Mouse (Mus musculus): ENCODE measurements around the gene Ppara. TPM values are rescaled to one million over a fixed set of nuclear protein-coding genes. Genes with fewer than 3 reads are reported as not detected.

Gene Ppara
- 0.53 and 0.74 TPM in 2 replicates for polyA plus RNA-seq (2016; fragmentation: Nextera tagmentation; extraction: Ambion mirVana)

DNA sequence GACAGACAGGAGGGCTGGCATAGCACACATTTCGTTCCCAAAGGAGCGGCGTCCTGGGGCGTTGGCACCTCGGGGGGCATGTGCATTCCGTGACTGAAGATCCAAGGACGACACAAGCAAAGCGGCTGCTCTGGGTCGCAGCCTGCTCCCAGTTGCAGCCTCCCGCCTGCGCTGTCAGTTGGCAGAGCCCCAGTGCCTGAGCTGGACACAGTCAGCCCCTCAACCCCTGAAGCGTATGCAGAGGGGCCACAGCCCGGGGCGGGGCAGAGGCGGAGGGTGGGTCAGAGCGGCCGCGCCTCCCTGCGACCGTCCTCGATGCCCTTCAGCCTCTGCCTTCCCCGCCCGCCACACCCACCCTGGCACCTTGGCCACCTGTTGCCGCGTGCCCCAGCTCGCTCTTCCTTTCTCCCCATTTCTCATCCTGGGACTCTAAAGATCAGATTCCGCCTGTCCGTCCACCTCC is at the start of gene Ppara:
TSS of gene Ppara (plus strand) at position 413 of the 463 bp plus-strand sequence.
- Histone ChIP-seq H3K4me2 (peak within 1 kb of the TSS; percentile 92), H3K27me3 (peaks cover 77% of the 10 kb centered on the region), H3K27ac (no peak within 1 kb of the TSS), H3K4me3 (replicated peaks) (peak within 1 kb of the TSS; percentile 68), H3K9ac (peak within 1 kb of the TSS; percentile 49), H3K9me3 (no peaks in the 10 kb centered on the region), H3K36me3 (replicated peaks) (no peaks in the 10 kb centered on the region), H3K4me1 (peaks cover 15% of the 10 kb centered on the region)
- ATAC-seq (ENCODE audit: low FRiP score): no peak
- WGBS: 3% methylated on average over 28 of the region's 28 CpGs

DNA sequence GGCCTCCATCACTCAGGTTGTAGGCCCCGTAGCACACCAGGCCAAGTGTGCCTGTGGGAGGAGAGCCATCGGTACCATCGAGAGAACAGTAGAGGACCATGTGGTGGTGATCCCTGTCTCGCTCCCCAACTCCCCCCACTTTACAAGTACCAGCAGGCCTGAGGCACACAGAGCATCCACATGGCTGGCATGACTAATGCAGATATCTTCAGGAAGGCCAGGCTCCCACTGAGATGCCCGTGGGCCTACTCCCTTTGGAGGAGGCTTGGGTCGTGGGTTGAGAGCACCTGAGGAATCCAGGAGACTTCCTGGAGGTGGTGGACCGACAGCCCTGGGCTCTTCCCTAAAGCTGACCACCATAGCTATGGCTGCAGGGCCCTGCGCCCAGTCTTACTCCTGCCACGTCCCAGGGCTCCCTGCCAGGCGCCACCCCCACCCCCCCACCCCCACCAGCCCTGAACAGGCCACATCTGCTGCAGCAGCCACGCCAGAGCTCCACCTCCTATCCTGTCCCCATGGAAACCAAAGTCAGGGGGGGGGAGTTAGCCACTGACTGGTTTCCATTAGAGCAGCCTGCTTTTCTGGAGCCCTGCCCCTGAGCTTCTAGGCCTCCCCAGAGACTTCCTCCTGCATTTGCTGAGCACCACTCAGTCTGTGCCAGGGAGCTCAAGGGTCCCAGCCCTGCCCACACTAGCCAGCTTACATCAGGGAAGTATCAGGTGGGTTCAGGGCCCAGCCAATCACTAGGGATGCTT is 48.0 kb upstream of the Ppara start:
- Histone ChIP-seq H3K4me3 (replicated peaks) (no peak overlapping the region), H3K4me2 (no peak overlapping the region), H3K9ac (no peak overlapping the region), H3K27ac (0 out of 2 replicates have a peak overlapping the region, but pooled peaks have one; percentile 27), H3K36me3 (replicated peaks) (peaks cover 32% of the 10 kb centered on the region), H3K9me3 (no peaks in the 10 kb centered on the region), H3K27me3 (peaks cover 6% of the 10 kb centered on the region; the same call in 1 of the 2 replicates), H3K4me1 (peaks cover 20% of the 10 kb centered on the region)
- ATAC-seq (ENCODE audit: low FRiP score): peak; percentile 46; the same call in 1 of the 2 replicates
- WGBS: 69% methylated on average over 11 of the region's 11 CpGs

DNA sequence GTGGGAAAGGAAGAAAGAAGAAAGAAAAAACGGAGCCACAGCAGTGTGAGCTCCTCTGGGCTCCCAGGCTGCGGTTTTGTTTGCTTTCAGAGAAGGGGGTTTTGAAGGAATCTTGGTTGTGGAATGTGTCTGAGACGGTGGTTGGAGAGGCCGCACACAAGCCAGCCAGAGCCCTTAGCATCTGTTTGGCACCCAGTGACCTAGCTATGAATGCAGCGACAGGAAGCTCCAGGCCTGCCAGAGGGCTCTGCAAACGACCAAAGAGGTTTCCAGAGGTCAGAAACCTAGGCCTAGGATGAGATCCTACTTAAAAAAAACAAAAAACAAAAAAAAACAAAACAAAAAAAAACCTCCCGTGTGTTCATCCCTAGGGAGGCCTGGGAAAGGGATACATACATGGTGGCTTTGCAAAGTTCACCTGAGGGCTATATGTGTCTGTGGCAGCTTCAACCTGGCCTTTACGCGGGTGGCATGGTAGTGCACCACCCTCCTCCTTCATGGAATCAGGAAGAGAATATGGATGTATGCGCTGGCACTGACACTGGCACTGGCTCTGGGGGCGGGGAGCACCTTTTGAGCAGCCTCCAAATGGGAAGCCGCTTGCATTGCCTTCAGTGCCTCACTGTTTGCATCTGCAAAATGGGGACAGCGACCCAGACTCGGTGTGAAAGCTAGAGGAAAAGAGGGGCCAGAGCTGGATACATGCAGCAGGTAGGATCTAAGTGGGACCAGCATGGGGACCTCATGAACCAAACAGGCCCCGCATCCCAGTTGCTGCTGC is 47.0 kb upstream of the Ppara start:
- 83% methylated on average over 15 of the region's 15 CpGs for WGBS
- H3K27ac ChIP-seq: 0 out of 2 replicates have a peak overlapping the region, but pooled peaks have one; percentile 2
- no peak overlapping the region for H3K4me3 ChIP-seq (replicated peaks)
- H3K9me3 ChIP-seq: no peaks in the 10 kb centered on the region
- no peak overlapping the region for H3K4me2 ChIP-seq
- H3K4me1 ChIP-seq: peaks cover 20% of the 10 kb centered on the region
- no peak overlapping the region for H3K9ac ChIP-seq
- peaks cover 32% of the 10 kb centered on the region for H3K36me3 ChIP-seq (replicated peaks)
- ATAC-seq (ENCODE audit: low FRiP score): no peak
- H3K27me3 ChIP-seq: peaks cover 5% of the 10 kb centered on the region; the same call in 1 of the 2 replicates

DNA sequence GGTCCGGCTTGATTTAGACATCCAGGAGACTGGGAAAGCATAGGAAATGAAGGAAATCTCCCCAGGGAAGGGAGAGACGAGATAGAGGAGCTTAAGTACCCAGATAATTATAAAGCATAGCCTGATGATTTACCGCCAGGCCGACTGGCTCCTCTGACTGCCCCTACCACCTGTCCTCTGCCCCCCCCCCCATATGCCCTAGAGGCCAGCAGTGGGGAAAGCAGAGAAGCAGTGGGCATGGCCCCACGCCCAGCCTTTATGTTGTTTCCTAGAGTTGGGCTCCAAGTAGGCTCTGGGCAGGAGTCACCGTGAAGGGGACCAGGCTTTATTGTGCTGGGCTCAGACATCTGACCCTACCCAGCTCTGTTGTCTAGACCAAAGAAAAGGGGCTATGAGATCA is 46.0 kb upstream of the Ppara start:
- ATAC-seq (ENCODE audit: low FRiP score): no peak
- no peak overlapping the region for H3K4me3 ChIP-seq (replicated peaks)
- H3K9ac ChIP-seq: no peak overlapping the region
- peaks cover 30% of the 10 kb centered on the region for H3K36me3 ChIP-seq (replicated peaks)
- 71% methylated on average over 6 of the region's 6 CpGs for WGBS
- H3K4me2 ChIP-seq: no peak overlapping the region
- H3K9me3 ChIP-seq: no peaks in the 10 kb centered on the region
- no peak overlapping the region for H3K27ac ChIP-seq
- H3K27me3 ChIP-seq: 0 out of 2 replicates have a peak, but pooled peaks cover 3% of the 10 kb centered on the region
- peaks cover 20% of the 10 kb centered on the region for H3K4me1 ChIP-seq

DNA sequence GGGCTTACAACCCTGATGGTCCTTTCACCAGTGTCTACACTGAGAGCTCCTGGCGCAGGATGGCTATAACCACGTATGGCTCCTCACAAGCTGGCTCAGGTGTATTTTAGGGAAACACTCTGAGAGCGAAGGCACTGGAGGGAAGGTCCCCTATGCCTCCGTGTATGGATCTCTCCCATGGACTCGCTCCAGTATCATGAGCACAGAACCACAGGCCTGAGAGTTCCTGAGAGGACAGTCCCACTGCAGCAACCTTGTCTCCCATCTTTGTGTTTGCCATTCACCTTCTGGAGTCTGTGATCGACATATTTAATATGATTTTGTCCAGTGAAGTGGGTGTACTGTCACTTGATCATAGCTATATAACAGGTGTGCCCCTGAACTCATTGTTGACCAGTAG is 45.3 kb upstream of the Ppara start:
- H3K27me3 ChIP-seq: 0 out of 2 replicates have a peak, but pooled peaks cover 3% of the 10 kb centered on the region
- 91% methylated on average over 6 of the region's 6 CpGs for WGBS

DNA sequence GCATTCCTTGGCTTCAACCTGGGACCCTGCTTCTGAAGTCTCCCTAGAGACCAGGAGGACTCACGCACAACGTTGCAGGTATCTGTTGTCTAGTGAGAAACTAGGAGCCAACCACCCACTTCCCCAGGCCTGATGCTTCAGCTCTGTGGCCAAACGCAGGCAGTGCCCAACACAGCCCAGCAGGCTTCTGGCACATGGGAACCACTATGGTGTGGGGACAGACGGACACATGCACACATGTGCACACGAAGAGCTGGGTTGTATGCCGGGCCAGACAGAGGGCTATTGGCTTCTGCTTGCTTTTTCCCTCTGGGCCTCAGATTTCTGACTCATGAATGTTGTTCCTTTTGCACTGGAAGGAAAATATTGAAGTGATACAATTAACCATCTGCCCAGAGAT is 44.7 kb upstream of the Ppara start:
- Histone ChIP-seq H3K9me3 (no peaks in the 10 kb centered on the region), H3K4me1 (peaks cover 20% of the 10 kb centered on the region), H3K4me3 (replicated peaks) (no peak overlapping the region), H3K36me3 (replicated peaks) (peaks cover 31% of the 10 kb centered on the region), H3K27ac (no peak overlapping the region), H3K9ac (no peak overlapping the region), H3K4me2 (no peak overlapping the region), H3K27me3 (peaks cover 6% of the 10 kb centered on the region; the same call in 1 of the 2 replicates)
- 85% methylated on average over 6 of the region's 6 CpGs for WGBS
- ATAC-seq (ENCODE audit: low FRiP score): no peak

More for the DNA sequence above, 45.3 kb upstream of the Ppara start:
- no peak for ATAC-seq (ENCODE audit: low FRiP score)
- no peak overlapping the region for H3K9ac ChIP-seq
- H3K4me2 ChIP-seq: no peak overlapping the region
- no peak overlapping the region for H3K4me3 ChIP-seq (replicated peaks)
- peaks cover 20% of the 10 kb centered on the region for H3K4me1 ChIP-seq
- peaks cover 30% of the 10 kb centered on the region for H3K36me3 ChIP-seq (replicated peaks)
- no peak overlapping the region for H3K27ac ChIP-seq
- H3K9me3 ChIP-seq: no peaks in the 10 kb centered on the region

DNA sequence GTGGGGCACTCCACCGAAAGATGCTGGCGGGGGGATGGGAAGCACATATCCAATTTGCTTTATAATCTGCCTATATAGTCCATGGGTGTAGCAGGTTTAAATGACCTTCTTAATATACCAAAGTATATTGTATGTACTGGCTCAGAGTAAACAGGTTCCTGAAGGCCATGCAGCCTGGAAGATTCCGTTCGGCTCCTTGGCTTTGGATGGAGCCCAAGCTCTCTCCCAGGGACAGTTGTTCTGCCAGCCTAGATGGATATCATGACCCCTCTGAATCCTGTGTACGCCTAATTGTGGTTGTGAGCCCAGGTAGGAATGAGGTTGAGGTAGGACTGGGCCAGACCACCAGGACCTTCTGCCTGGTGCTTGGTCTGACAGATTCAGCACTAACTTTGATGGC is 43.9 kb upstream of the Ppara start:
- H3K27ac ChIP-seq: no peak overlapping the region
- H3K9ac ChIP-seq: no peak overlapping the region
- H3K4me3 ChIP-seq (replicated peaks): no peak overlapping the region
- 93% methylated on average over 5 of the region's 5 CpGs for WGBS
- no peak overlapping the region for H3K4me2 ChIP-seq
- H3K36me3 ChIP-seq (replicated peaks): peaks cover 35% of the 10 kb centered on the region
- H3K4me1 ChIP-seq: peaks cover 20% of the 10 kb centered on the region
- peaks cover 14% of the 10 kb centered on the region; the same call in 1 of the 2 replicates for H3K27me3 ChIP-seq
- H3K9me3 ChIP-seq: no peaks in the 10 kb centered on the region
- ATAC-seq (ENCODE audit: low FRiP score): no peak

DNA sequence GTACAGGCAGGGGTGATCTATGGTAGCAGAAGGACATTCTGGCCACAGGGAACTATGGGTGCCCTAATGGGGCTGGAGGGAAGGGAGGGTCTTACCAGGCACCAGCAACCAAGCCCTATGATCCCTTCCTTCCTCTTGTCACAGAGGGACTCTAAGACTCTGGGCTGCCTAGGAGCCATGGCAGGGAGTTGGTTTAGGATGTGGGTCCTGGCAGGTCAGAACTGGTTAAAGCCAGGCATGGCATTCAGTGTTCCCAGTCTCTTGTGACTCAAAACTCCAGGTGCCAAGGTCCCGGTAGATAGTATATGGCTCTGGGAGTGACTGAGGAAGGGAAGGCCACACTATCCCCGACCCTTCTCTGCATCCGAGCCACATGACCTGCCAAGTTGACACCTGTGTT is 41.7 kb upstream of the Ppara start:
- peaks cover 14% of the 10 kb centered on the region; the same call in 1 of the 2 replicates for H3K27me3 ChIP-seq
- WGBS: 89% methylated on average over 3 of the region's 3 CpGs

DNA sequence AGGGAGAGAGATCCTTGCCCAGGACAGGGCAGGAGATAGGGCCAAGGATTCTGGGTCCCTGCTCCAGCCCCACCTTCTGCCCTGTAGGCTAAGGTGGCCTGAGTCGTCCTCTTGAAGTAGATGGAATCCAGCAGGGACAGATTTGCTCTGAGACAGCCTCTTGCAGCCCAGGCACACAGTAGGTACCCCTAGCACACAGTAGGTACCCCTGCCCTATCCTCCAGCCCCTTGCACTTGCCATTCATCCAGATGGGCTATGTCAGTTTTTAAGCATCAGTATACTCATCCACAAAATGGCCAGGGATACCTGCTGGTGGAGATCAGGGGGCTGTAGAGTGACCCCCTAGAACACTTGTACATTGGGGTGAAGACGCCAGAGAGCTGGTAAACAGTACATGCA is 41.0 kb upstream of the Ppara start:
- Histone ChIP-seq H3K4me3 (replicated peaks) (no peak overlapping the region), H3K27me3 (peaks cover 14% of the 10 kb centered on the region; the same call in 1 of the 2 replicates), H3K4me1 (peaks cover under 1% of the 10 kb centered on the region; the same call in 1 of the 2 replicates), H3K27ac (no peak overlapping the region), H3K9me3 (no peaks in the 10 kb centered on the region), H3K4me2 (no peak overlapping the region), H3K9ac (no peak overlapping the region), H3K36me3 (replicated peaks) (peaks cover 54% of the 10 kb centered on the region)
- ATAC-seq (ENCODE audit: low FRiP score): no peak
- 79% methylated on average over 2 of the region's 2 CpGs for whole genome bisulfite sequencing

More for the DNA sequence above, 41.7 kb upstream of the Ppara start:
- ATAC-seq (ENCODE audit: low FRiP score): no peak
- no peak overlapping the region for H3K9ac ChIP-seq
- H3K9me3 ChIP-seq: no peaks in the 10 kb centered on the region
- peaks cover 49% of the 10 kb centered on the region for H3K36me3 ChIP-seq (replicated peaks)
- no peak overlapping the region for H3K4me2 ChIP-seq
- H3K4me1 ChIP-seq: peaks cover 6% of the 10 kb centered on the region; the same call in 1 of the 2 replicates
- H3K27ac ChIP-seq: no peak overlapping the region
- H3K4me3 ChIP-seq (replicated peaks): no peak overlapping the region

DNA sequence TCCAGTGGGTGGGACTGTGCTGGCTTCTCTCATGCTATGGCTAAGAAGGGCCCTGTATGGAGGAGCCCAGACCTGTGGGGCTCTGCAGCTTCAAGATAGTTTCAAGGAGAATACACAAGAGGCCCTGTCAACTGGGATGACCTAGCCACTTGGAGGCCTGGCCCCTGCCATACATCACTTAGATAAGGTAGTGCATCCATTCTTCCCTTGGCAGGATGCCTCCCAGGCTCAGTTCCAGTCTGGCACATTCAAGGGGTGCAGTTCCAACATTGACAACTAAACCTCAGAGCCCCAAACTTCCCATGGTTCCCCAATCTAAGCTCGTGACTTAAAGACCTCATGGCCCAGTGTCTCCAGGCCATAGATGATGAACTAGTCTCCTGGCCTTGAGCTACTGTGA is 40.4 kb upstream of the Ppara start:
- 83% methylated on average over 1 of the region's 1 CpGs for WGBS
- Histone ChIP-seq H3K36me3 (replicated peaks) (peaks cover 55% of the 10 kb centered on the region), H3K9me3 (no peaks in the 10 kb centered on the region)

DNA sequence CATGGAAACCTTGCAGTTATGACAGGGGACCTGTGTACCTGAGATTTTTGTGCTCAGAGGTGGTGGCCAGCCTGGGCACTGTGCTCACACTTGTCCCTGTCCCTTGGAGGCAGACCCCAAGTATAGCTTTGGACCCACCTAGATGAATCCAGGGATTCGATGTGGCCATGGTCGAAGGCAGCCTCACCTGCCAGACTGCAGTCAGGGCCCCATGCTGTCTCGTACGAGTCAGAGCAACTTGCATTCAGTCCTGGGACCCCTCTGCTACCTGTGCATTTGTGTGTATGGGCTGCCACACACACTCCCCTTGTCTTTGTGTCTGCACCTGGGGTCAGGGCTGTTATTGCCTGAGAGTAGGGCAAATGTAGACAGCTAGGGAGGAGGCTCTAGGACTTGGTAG is 39.5 kb upstream of the Ppara start:
- Histone ChIP-seq H3K4me1 (no peaks in the 10 kb centered on the region), H3K4me3 (replicated peaks) (no peak overlapping the region), H3K27ac (no peak overlapping the region), H3K9me3 (no peaks in the 10 kb centered on the region), H3K27me3 (peaks cover 11% of the 10 kb centered on the region; the same call in 1 of the 2 replicates), H3K36me3 (replicated peaks) (peaks cover 57% of the 10 kb centered on the region), H3K9ac (no peak overlapping the region), H3K4me2 (no peak overlapping the region)
- WGBS: 94% methylated on average over 4 of the region's 4 CpGs
- ATAC-seq (ENCODE audit: low FRiP score): no peak

More for the DNA sequence above, 40.4 kb upstream of the Ppara start:
- Histone ChIP-seq H3K4me1 (no peaks in the 10 kb centered on the region), H3K4me3 (replicated peaks) (no peak overlapping the region), H3K9ac (no peak overlapping the region), H3K27ac (no peak overlapping the region), H3K4me2 (no peak overlapping the region), H3K27me3 (peaks cover 14% of the 10 kb centered on the region; the same call in 1 of the 2 replicates)
- no peak for ATAC-seq (ENCODE audit: low FRiP score)

Data from forebrain, embryonic 12.5 days (tissue).